In the genomic region with DNA sequence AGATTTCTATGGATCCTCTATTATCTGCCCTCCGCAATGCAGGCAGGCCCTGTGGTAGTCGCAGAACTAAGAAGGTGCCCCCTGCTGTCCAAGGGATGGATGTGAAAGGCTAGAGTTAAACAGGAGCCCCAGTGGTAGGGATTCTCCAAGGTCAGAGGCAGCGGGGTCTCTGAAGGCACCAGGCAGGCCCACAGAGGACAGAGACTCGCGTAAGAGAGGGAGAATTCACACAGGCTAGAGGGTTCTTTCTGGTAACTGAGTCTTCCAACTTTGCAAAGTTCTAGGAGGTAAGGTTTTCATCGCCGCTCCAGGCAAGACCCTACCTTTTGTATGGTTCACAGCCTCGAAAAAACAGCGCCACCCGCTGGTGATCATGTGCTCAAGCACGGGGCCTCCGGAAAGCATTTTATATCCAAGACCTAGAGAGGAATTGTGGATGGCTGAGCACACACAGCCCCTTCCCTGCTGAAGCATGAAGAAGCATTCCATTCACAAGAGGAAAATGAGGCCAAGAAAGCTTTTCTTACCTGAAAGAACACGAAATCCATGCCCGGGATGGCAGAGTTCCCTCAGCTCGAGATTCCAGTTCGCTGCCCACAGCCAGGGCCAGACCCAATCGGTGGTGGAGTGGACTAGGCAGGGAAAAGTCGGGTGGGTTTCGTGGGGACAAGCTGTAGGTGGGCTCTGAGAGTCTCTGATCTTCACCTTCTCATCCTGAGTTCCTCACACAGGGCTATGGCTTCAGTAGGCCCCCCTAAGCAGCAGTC, we compare ENCODE assay signal across 8 mouse cellular contexts.
DNase-seq lines count a peak whose midpoint lies in the region; ATAC-seq and TF ChIP-seq lines count a peak whose summit lies in the region.

No protein-coding gene starts in this region.

- no peaks in the 10 kb centered on the region for H3K79me2 ChIP-seq in heart, adult 2 months (replicated peaks; ENCODE audit: control insufficient read depth, insufficient read depth, low read length)

- DNase-seq in heart, adult 2 months, result no peak
- DNase-seq in heart, adult 8-10 months (ENCODE audit: low spot score), result no peak
- DNase-seq in cerebellum, postnatal 36 days, result peak; percentile 27 to 30
- peak; percentile 22 to 36 for DNase-seq in heart, postnatal 14 days
- peak; percentile 39 to 54 for DNase-seq in layer of hippocampus, postnatal 14 days (ENCODE audit: low spot score in 2 of 2)

- H3K36me3 ChIP-seq in heart, adult 2 months (ENCODE audit: control insufficient read depth, insufficient read depth, low read length), result no peaks in the 10 kb centered on the region
- H3K36me3 ChIP-seq in ES-Bruce4 (ENCODE audit: control insufficient read depth, insufficient read depth, low read length, poor library complexity, severe bottlenecking), result no peaks in the 10 kb centered on the region
- H3K36me3 ChIP-seq in neural tube, embryonic 15.5 days, result no peaks in the 10 kb centered on the region

- peak; percentile 44 for TF ChIP-seq CTCF in heart, adult 2 months (IDR thresholded peaks at IDR 0.05)
- peak; percentile 69 for TF ChIP-seq CTCF in ES-Bruce4 (IDR thresholded peaks at IDR 0.05; ENCODE audit: low read depth, low read length)

- H3K9me3 ChIP-seq in ES-Bruce4 (replicated peaks; ENCODE audit: control insufficient read depth, insufficient read depth, low read length, poor library complexity, severe bottlenecking), result no peaks in the 10 kb centered on the region
- H3K9me3 ChIP-seq in neural tube, embryonic 15.5 days (replicated peaks), result no peaks in the 10 kb centered on the region

- TF ChIP-seq EP300 in heart, adult 2 months (IDR thresholded peaks at IDR 0.05; ENCODE audit: insufficient read depth, low read depth, low read length), result no peak
- no peak for TF ChIP-seq EP300 in ES-Bruce4 (IDR thresholded peaks at IDR 0.05; ENCODE audit: insufficient read depth, low read depth, low read length)

- peak overlapping the region; percentile 11; the same call in 1 of the 2 replicates for H3K4me2 ChIP-seq in neural tube, embryonic 15.5 days

- no peak overlapping the region for H3K9ac ChIP-seq in heart, adult 2 months (ENCODE audit: low read depth, low read length)
- H3K9ac ChIP-seq in ES-Bruce4 (ENCODE audit: low read depth, poor library complexity, severe bottlenecking), result peak overlapping the region; percentile 12; the same call in 1 of the 2 replicates
- H3K9ac ChIP-seq in neural tube, embryonic 15.5 days (replicated peaks), result no peak overlapping the region

- no peak overlapping the region for H3K27ac ChIP-seq in heart, adult 2 months
- no peak overlapping the region for H3K27ac ChIP-seq in ES-Bruce4 (ENCODE audit: insufficient read depth, low read length)
- no peak overlapping the region for H3K27ac ChIP-seq in neural tube, embryonic 15.5 days (replicated peaks)

- H3K27me3 ChIP-seq in heart, adult 2 months (ENCODE audit: control insufficient read depth, insufficient read depth, low read length), result no peaks in the 10 kb centered on the region
- no peaks in the 10 kb centered on the region for H3K27me3 ChIP-seq in ES-Bruce4 (ENCODE audit: control insufficient read depth, insufficient read depth, low read length, poor library complexity, severe bottlenecking)
- H3K27me3 ChIP-seq in neural tube, embryonic 15.5 days (replicated peaks), result peaks cover 24% of the 10 kb centered on the region; the same call in 1 of the 2 replicates

- WGBS in heart, adult 2 months, result 16% methylated on average over 19 of the region's 19 CpGs
- 10% methylated on average over 19 of the region's 19 CpGs for WGBS in neural tube, embryonic 15.5 days

- ATAC-seq in neural tube, embryonic 15.5 days (ENCODE audit: low FRiP score), result 0 out of 2 replicates have a peak, but pooled peaks have one; percentile 39
- ATAC-seq in erythroblast, adult 5-6 weeks (replicated peaks; ENCODE audit: low FRiP score, poor library complexity, severe bottlenecking), result no peak

- no peak overlapping the region for H3K4me3 ChIP-seq in heart, adult 2 months
- peak overlapping the region; percentile 46; the same call in 1 of the 2 replicates for H3K4me3 ChIP-seq in ES-Bruce4 (ENCODE audit: low read depth, low read length)
- H3K4me3 ChIP-seq in neural tube, embryonic 15.5 days (replicated peaks), result no peak overlapping the region

- H3K4me1 ChIP-seq in heart, adult 2 months (ENCODE audit: control insufficient read depth, insufficient read depth, low read length), result no peaks in the 10 kb centered on the region
- H3K4me1 ChIP-seq in ES-Bruce4 (ENCODE audit: control insufficient read depth, insufficient read depth, low read length), result peaks cover 4% of the 10 kb centered on the region
- peaks cover 39% of the 10 kb centered on the region for H3K4me1 ChIP-seq in neural tube, embryonic 15.5 days

- no peak for TF ChIP-seq POLR2A in heart, adult 2 months (IDR thresholded peaks at IDR 0.05; ENCODE audit: insufficient read depth, low read depth, low read length)
- no peak for TF ChIP-seq POLR2A in ES-Bruce4 (IDR thresholded peaks at IDR 0.05; ENCODE audit: insufficient read depth, low read length)

- intact Hi-C loops in heart, adult 2 months (cut with DNase I), result no loop called here
- intact Hi-C loops in heart, postnatal 14 days (cut with DNase I), result loop anchor here (5.0 kb wide), 1 partner anchor 434 kb away; no protein-coding TSS in a partner anchor

Comparison
In these comparisons a context has a peak if more than half of its experiments do, and no peak if none do; other contexts are left out.
1. DNase-seq: peak in cerebellum, postnatal 36 days (2 of 2), heart, postnatal 14 days (2 of 2) and layer of hippocampus, postnatal 14 days (2 of 2); none in heart, adult 2 months (0 of 2) and heart, adult 8-10 months (single experiment).